Mouse (Mus musculus): ENCODE results near the gene Arr3.

GRCm38 (mm10) chrX:100618488-100618887 lies 13.2 kb downstream of the Arr3 start:
- TF ChIP-seq CTCF (IDR thresholded peaks at IDR 0.05; ENCODE audit: low read depth, low read length) (no peak), TAL1 (conservative IDR thresholded peaks at IDR 0.05; ENCODE audit: low read depth, low read length) (no peak)

Measured in G1E (cell line).